Mouse (Mus musculus): ENCODE measurements around the gene BC037034. TPM values are rescaled to one million over a fixed set of nuclear protein-coding genes. Genes with fewer than 3 reads are reported as not detected.

Gene BC037034
- 123 and 126 TPM in 2 replicates for polyA plus RNA-seq (2012; rRNA removed)

GRCm38 (mm10) chr5:138263260-138264206 is at the start of gene BC037034:
Gene BC037034, minus strand, starts transcription at chr5:138264033.

GRCm38 (mm10) chr5:138279585-138280424 is 16.0 kb upstream of the BC037034 start, which contains the start of the genes Gm43720, Gpc2 and Stag3:
Gene Gm43720, minus strand, starts transcription at chr5:138279958.
Gene Gpc2, minus strand, starts transcription at chr5:138280005.
Gene Stag3, plus strand, starts transcription at chr5:138280240.

GRCm38 (mm10) chr5:138272409-138272923 is 8.6 kb upstream of the BC037034 start, which contains the start of gene Gal3st4:
Gene Gal3st4, minus strand, starts transcription at chr5:138272840.

GRCm38 (mm10) chr5:138255353-138256093 is 8.3 kb downstream of the BC037034 start, which contains the start of gene Lamtor4:
Gene Lamtor4, plus strand, starts transcription at chr5:138255482.

GRCm38 (mm10) chr5:138225700-138226099 is 38.1 kb downstream of the BC037034 start, which contains the start of gene Nxpe5:
Gene Nxpe5, plus strand, starts transcription at chr5:138225898.

Other genes starting within 250 kb of the BC037034 start
- gene Smok3a, start 242.8 kb downstream of the BC037034 start, polyA plus RNA-seq (2012; rRNA removed), result not detected in 2 replicates
- not detected in 2 replicates for gene Smok3b, start 242.6 kb downstream of the BC037034 start, polyA plus RNA-seq (2012; rRNA removed)
- gene Smok3c, start 210.8 kb downstream of the BC037034 start, polyA plus RNA-seq (2012; rRNA removed), result not detected in 2 replicates
- gene Zkscan1, start 178.9 kb downstream of the BC037034 start, polyA plus RNA-seq (2012; rRNA removed), result 16.3 and 16.6 TPM in 2 replicates
- 53.8 and 55.9 TPM in 2 replicates for gene Zscan21, start 147.1 kb downstream of the BC037034 start, polyA plus RNA-seq (2012; rRNA removed)
- gene Zfp113, start 108.3 kb downstream of the BC037034 start, polyA plus RNA-seq (2012; rRNA removed), result 7.2 and 7.7 TPM in 2 replicates
- gene Cops6, start 103.0 kb downstream of the BC037034 start, polyA plus RNA-seq (2012; rRNA removed), result 145 and 155 TPM in 2 replicates
- 55.8 and 57.0 TPM in 2 replicates for gene Ap4m1, start 92.0 kb downstream of the BC037034 start, polyA plus RNA-seq (2012; rRNA removed)
- 69.5 and 80.0 TPM in 2 replicates for gene Mcm7, start 91.6 kb downstream of the BC037034 start, polyA plus RNA-seq (2012; rRNA removed)
- gene Taf6, start 76.6 kb downstream of the BC037034 start, polyA plus RNA-seq (2012; rRNA removed), result 63.8 and 66.1 TPM in 2 replicates
- 21.2 and 21.5 TPM in 2 replicates for gene Cnpy4, start 76.5 kb downstream of the BC037034 start, polyA plus RNA-seq (2012; rRNA removed)
- gene Mblac1, start 69.7 kb downstream of the BC037034 start, polyA plus RNA-seq (2012; rRNA removed), result 9.0 and 9.2 TPM in 2 replicates
- not detected in 2 replicates for gene Nxpe5, start 38.1 kb downstream of the BC037034 start, polyA plus RNA-seq (2012; rRNA removed)
- gene Lamtor4, start 8.6 kb downstream of the BC037034 start, polyA plus RNA-seq (2012; rRNA removed), result 154 and 165 TPM in 2 replicates
- 0.76 and 0.85 TPM in 2 replicates for gene Gal3st4, start 8.8 kb upstream of the BC037034 start, polyA plus RNA-seq (2012; rRNA removed)
- gene Gm43720, start 15.9 kb upstream of the BC037034 start, polyA plus RNA-seq (2012; rRNA removed), result 0.25 and 0.41 TPM in 2 replicates
- gene Gpc2, start 16.0 kb upstream of the BC037034 start, polyA plus RNA-seq (2012; rRNA removed), result 326 and 367 TPM in 2 replicates
- gene Stag3, start 16.2 kb upstream of the BC037034 start, polyA plus RNA-seq (2012; rRNA removed), result 35.0 and 37.6 TPM in 2 replicates
- gene Pvrig, start 77.9 kb upstream of the BC037034 start, polyA plus RNA-seq (2012; rRNA removed), result 0.09 and 0.12 TPM in 2 replicates
- gene Zfp157, start 177.4 kb upstream of the BC037034 start, polyA plus RNA-seq (2012; rRNA removed), result 35.4 and 36.9 TPM in 2 replicates

Measured in central nervous system, embryonic 18 days (tissue).